Mouse (Mus musculus) heart, adult 8-10 months (tissue): ENCODE measurements around the gene 4930519G04Rik. TPM values are rescaled to one million over a fixed set of nuclear protein-coding genes. Genes with fewer than 3 reads are reported as not detected.
"Not testable (repeated sequence)": the region's sequence is repeated elsewhere in the genome, so short reads cannot be mapped to it uniquely, and the experiment has no call there.

ENCODE experiments used
- DNase-seq: peaks from one replicate; pipeline ENCODE4 v3.0.0; 2022; ENCODE audit warnings: low spot score
- microRNA-seq: library from miRNA; unstranded; fragments of <30 nt; microRNA quantifications from one replicate; pipeline ENCODE4 v1.2.0, GENCODE M21; 2022
- total RNA-seq, 4 experiments: library from RNA; stranded (reverse); gene quantifications; 2 replicates each; pipeline ENCODE4 v1.2.4; 2022

Gene 4930519G04Rik
- total RNA-seq, 4 experiments from 2014 or later: not detected

DNA sequence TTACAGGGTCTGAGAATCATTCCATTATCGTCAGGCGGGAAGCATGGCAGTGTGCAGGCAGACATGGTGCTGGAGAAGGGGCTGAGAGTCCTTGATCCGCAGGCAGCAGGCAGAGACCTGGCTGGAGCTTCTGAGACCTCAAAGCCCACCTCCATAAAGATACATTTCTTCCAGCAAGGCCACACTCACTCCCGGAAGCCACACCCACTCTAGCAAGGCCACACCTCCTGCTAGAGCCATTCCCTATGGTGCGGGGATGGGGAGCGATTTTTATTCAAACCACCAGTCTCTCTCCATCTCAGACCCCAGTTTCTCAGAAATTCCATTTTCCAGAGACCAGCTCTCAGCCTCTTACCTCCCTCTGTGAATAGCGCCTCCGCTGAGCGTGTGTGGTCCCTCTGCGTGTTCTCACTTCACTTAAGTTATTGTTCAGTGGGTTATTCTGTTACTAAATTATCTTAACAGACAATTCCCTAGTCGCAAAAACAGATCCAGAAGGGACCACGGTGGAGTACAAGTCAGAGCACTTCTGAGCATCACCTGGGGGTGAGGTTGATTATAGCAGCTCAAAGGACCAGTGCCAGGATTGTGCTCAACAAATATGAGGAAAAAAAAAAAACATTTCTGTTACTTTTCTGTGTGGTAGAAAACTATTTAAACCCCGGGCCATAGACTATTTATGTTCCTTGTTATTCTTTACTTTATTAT is 55.3 kb downstream of the 4930519G04Rik start:
- no peak for DNase-seq

DNA sequence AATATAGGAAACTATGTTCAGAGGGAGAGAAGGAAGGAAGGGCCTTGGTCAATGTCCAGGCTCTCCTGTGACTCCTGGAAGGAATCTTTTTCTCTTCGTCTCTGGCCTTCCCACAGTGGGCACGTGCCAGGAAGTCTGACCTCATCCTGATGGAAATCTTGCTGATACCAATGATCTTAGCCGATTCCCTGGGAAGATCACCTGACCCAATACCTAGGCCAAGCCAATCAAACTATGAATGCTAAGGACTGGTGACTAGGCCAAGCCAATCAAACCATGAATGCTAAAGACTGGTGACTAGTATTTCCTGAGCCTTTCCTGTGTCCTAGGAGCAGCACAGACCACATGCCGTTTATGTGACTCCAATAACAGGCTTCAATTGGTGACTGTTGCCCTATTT is 60.2 kb downstream of the 4930519G04Rik start:
- DNase-seq: no peak

DNA sequence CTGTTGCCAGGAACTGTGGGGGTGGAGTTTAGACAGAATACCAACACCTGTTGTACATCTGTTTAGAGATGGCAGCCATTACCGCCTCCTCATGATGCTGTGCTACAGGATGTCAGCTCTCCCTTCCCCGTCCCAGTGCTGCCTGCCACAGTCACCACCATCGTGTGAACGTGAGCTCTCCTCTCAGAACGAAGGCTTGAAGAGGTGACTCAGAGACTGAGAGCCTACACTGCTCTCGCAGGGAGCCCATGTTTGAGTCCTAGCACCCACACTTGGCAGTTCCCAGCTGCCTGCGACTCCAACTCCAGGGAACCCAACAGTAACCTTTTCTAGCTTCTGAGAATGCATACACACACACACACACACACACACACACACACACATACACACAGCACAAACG is 61.4 kb downstream of the 4930519G04Rik start:
- DNase-seq: no peak

DNA sequence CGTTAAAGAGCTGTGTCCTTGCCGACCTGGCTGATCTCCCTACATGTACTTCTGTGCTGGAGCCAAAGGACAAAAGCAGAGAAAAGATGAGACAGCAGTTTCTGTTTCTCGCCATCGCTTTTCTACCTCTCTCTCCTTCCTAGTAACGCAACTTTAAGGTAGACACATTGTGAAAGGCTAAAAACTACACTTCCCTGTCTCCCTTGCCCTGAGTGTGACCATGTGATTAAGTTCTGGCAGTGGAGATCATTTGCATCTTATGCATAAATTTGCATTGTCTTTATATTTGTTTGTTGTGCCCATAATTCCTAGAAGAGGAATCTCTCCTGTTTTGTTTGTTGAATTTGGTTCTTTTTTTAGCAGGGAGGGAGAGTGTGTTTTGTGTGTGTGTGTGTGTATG is 62.4 kb downstream of the 4930519G04Rik start:
- DNase-seq: no peak

DNA sequence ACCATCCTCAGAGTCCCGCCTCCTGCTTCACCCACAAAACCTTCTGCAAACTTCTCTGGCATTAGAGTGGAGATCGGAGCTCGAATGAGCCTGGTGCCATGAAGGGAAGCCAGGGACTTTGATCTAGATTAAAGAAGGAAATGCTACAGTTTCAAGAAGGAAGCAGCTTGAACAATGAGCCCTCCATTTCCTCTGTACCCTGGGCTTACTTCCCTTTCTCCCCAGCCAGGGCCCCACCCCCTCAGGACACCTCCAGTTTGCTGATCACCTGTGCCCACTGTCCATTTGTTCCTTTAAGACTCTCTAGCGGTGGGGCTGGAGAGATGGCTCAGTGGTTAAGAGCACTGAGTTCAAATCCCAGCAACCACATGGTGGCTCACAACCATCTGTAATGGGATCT is 63.3 kb downstream of the 4930519G04Rik start:
- DNase-seq: no peak

DNA sequence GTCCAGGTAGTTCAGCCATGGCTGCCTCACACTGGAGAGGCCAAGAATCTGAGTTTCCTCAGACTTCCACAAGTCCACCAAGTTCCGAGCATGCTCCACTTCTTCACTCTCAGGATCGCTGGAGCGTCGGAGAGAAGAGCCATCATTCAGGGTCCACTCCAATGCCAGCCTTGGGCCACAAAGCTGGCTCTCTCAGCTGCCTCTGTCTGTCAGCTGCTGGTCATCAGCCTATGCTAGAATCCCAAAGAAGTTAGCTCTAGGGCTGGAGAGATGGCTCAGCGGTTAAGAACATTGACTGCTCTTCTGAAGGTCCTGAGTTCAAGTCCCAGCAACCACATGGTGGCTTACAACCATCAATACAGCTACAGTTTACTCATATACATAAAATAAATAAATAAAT is 63.9 kb downstream of the 4930519G04Rik start:
- not testable (repeated sequence) for DNase-seq

DNA sequence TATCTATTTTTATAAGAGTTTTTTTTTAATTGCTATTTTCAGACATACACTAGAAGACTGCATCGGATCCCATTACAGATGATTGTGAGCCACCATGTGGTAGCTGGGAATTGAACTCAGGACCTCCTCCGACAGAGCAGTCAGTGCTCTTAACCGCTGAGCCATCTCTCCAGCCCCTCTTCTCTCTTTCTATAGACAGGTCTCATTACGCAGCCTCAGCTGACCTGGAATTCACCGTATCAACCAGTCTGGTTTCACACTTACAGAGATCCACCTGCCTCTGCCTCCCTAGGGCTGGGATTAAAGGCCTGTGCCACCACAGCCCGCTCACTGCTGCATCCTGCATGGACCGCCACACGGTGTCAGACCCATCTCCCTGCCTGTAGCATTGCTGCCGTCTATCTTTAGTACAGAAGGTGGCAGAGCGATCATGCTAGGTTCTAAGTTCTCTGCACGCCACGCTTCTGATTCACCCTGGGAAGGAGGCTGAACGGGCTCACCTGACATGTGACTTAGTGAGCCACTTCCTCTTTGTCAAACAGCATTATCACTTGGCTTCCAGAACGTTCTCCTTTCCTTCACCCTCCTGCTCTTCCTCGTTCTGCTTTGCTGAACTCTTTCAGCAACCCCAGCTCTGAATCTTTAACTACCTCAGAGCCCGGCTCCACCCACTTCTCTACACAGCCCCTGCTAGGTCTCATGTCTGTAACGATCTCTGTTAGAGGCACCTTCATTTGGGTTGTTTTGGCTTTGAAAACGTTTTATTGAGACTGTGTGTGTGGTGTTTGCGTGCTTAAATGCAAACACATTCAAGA is 68.3 kb downstream of the 4930519G04Rik start:
- no peak for DNase-seq

DNA sequence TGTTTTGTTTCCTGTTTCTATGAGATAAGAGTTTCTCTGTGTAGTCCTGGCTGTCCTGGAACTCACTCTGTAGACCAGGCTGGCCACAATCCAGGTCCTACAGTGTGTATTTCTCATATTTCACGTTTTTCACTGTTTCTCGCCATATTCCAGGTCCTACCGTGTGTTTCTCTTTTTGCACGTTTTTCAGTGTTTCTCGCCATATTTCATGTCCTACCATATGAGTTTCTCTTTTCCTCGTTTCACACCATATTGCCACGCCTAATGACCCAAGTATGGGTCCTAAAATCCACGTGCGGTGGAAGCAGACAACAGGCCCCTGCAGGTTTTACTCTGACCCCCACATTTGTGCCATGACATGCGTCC is 68.9 kb downstream of the 4930519G04Rik start:
- no peak for DNase-seq

DNA sequence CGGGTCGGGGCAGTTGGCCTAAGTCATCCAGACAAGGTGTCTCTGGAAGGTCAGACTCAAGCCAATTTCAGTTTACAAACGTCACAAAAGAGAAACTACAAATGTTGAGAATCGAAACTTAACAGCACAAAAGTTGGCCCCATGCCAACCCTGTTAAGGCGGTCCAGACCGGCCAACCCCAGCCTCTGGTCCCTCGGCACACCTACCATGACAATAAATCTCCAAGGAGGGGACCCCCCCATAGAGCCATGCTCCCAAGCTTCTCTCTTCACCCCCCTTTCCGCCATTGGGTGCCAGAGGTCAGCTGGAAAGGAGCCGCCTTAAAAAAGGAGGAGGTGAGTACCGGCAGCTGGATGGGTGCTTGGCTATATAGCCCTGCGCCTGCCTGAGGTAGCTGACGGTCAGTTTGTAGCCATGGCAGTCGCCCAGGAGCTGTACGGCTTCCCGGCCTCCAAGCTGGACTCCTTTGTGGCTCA is 69.6 kb downstream of the 4930519G04Rik start, which contains the start of gene Oasl1:
Oasl1 (plus strand) TSS at position 243 of the 476 bp plus-strand sequence.
- DNase-seq: peak; percentile 42

DNA sequence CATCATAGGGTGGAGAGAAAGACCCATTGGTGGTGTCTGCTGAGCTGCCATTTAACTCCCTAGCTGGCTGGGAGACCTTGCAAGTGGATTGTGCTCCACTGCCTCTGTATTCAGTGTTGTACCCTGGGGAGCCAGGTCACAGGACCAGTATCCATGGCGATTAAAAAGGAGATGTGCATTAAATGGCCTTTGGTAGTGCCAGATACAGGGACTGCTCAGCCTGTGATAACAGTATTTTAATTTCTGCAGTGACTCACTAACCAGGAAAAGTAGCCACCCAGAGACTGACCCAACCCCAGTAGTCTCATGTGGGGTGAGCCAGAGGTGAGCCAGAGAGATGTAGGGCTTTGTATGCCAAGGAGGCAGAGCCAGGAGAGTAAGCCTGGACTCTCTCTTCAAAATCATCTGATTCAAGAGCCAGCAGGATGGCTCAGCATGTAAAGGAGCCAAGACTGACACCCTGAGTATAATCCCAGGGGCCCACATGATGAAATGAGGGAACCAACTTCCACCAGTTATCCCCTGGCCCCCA is 72.8 kb downstream of the 4930519G04Rik start:
- DNase-seq: no peak

DNA sequence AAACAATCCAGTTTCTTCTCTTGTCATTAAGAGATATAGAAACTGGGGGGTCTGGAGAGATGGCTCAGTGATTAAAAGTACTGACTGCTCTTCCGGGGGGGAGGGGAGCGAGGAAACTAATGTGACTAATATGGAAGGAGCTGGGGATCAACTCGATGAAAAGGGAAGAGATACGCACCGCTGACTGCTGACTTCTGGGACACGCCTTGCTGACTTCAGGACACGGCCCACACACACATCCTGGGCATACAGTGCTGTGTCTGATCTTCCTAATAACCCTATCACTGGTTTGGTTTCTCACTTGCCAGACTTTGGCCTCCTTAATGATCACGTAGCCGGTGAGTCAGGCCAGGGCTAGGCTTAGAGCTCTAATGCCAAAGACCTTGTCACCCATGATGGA is 73.3 kb downstream of the 4930519G04Rik start:
- DNase-seq: no peak

DNA sequence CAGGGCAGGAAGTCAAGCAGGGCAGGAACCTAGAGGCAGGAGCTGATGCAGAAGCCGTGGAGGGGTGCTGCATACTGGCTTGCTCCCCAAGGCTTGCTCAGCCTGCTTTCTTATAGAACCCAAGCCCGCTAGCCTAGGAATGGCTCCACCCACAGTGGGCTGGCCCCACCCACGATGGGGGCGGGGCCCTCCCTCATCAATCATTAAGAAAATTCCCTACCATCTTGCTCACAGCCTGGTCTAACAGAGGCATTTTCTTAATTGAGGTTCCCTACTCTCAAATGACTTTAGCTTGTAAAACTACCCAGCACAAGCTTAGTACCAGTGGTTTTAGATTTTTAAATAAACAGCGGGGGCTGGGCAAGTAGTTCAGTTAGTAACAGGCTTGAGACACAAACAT is 78.2 kb downstream of the 4930519G04Rik start:
- no peak for DNase-seq

DNA sequence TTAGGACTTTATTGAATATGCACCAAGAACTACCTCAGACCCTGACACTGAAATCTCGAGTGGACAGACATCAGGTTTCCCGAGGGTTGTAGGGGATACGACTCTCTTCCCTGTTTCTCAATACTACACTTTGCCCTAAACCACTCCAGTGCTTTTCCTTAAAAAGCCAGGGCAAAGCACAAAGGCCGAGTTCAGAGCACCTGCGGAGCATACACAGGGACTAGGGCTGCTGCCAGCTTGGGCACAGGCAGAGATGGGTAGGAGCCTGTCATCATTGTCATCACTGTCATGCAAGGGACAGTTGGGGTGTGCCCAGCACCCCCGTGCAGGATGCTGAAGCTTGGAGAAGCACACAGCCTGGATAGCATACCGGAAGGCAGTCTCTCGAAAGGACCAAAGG is 79.7 kb downstream of the 4930519G04Rik start:
- DNase-seq: no peak

Small RNAs within 50 kb of the gene (microRNA-seq; reads per million reads assigned to microRNA genes)
- gene Mir6240: 6.7 reads per million, percentile 16 among the genes with 10 or more reads in this experiment

Other genes with a start within 250 kb of the 4930519G04Rik start
- 1 to 10 TPM; 3.2 to 6.5 (median 4.9) TPM for gene Trpv4, start 195.2 kb upstream of the 4930519G04Rik start, total RNA-seq
- 10 to 100 TPM; 18.4 to 19.2 (median 18.5) TPM for gene Gltp, start 162.7 kb upstream of the 4930519G04Rik start, total RNA-seq
- gene Tchp, start 145.9 kb upstream of the 4930519G04Rik start, total RNA-seq: 1 to 10 TPM; 4.2 to 5.0 (median 4.9) TPM
- gene Ankrd13a, start 79.0 kb upstream of the 4930519G04Rik start, total RNA-seq: 10 to 100 TPM; 28.0 to 34.3 (median 30.1) TPM
- gene Git2, start 78.1 kb upstream of the 4930519G04Rik start, total RNA-seq: 10 to 100 TPM; 27.9 to 34.6 (median 30.5) TPM
- gene 1500011B03Rik, start 30.2 kb upstream of the 4930519G04Rik start, total RNA-seq: 1 to 10 TPM; 3.6 to 6.3 (median 4.7) TPM
- gene Gm9936, start 5.0 kb downstream of the 4930519G04Rik start, total RNA-seq: not detected
- 1 to 10 TPM; 3.5 to 4.6 (median 4.3) TPM for gene Oasl2, start 43.3 kb downstream of the 4930519G04Rik start, total RNA-seq
- under 1 TPM; 0.44 to 0.72 (median 0.59) TPM for gene Oasl1, start 69.6 kb downstream of the 4930519G04Rik start, total RNA-seq
- 10 to 100 TPM; 20.5 to 31.0 (median 28.6) TPM for gene 2210016L21Rik, start 88.5 kb downstream of the 4930519G04Rik start, total RNA-seq
- not detected for gene Hnf1a, start 117.4 kb downstream of the 4930519G04Rik start, total RNA-seq
- gene Sppl3, start 157.5 kb downstream of the 4930519G04Rik start, total RNA-seq: 10 to 100 TPM; 26.3 to 31.9 (median 29.0) TPM
- gene Gm10401, start 244.6 kb downstream of the 4930519G04Rik start, total RNA-seq: not detected